Mouse (Mus musculus) liver, adult 2 months (tissue): ENCODE data around the gene Tpsg1.

ENCODE experiments used
- CTCF ChIP-seq: fragments of 200-500 bp; IDR thresholded peaks from 2 replicates; pipeline ENCODE4 v1.5.1; 2011; ENCODE audit warnings: low read depth, low read length, control low read depth
- POLR2A ChIP-seq: fragments of 200-500 bp; IDR thresholded peaks from 2 replicates; pipeline ENCODE4 v1.6.1; 2011; ENCODE audit warnings: low read length, control low read depth; ENCODE audit not compliant: insufficient read depth; ENCODE audit errors: extremely low read depth

GRCm38 (mm10) chr17:25340003-25340402 lies 29.1 kb upstream of the Tpsg1 start:
- no peak for TF ChIP-seq CTCF
- no peak for TF ChIP-seq POLR2A
